Comparison of ENCODE assay signal across 8 mouse cellular contexts in genomic region chr1:72871697-72872411, GRCm38 (mm10). TPM values are rescaled to one million over a fixed set of nuclear protein-coding genes. Genes with fewer than 3 reads are reported as not detected.
DNase-seq lines count a peak whose midpoint lies in the region; ATAC-seq and TF ChIP-seq lines count a peak whose summit lies in the region.

No protein-coding gene starts in this region.

- H3K9ac ChIP-seq in forebrain, postnatal 0 days = peak overlapping the region; percentile 60
- peak overlapping the region; percentile 46 for H3K9ac ChIP-seq in kidney, postnatal 0 days (ENCODE audit: low read depth, low read length)
- no peak overlapping the region for H3K9ac ChIP-seq in liver, postnatal 0 days (replicated peaks)

- H3K27me3 ChIP-seq in forebrain, postnatal 0 days (ENCODE audit: insufficient read depth, low read length) = no peaks in the 10 kb centered on the region
- H3K27me3 ChIP-seq in kidney, postnatal 0 days (ENCODE audit: insufficient read depth, low read length) = no peaks in the 10 kb centered on the region
- peaks cover 64% of the 10 kb centered on the region for H3K27me3 ChIP-seq in liver, postnatal 0 days (ENCODE audit: insufficient read depth, low read length)

- TF ChIP-seq EP300 in liver, postnatal 0 days (IDR thresholded peaks at IDR 0.05; ENCODE audit: low read depth) = no peak

- 0 out of 2 replicates have a peak, but pooled peaks have one; percentile 6 for TF ChIP-seq CTCF in forebrain, postnatal 0 days (IDR thresholded peaks at IDR 0.05; ENCODE audit: low read depth)
- no peak for TF ChIP-seq CTCF in kidney, postnatal 0 days (IDR thresholded peaks at IDR 0.05; ENCODE audit: low read depth)
- no peak for TF ChIP-seq CTCF in liver, postnatal 0 days (IDR thresholded peaks at IDR 0.05; ENCODE audit: low read depth)

- H3K27ac ChIP-seq in forebrain, postnatal 0 days (ENCODE audit: low read depth, low read length) = peak overlapping the region; percentile 87
- H3K27ac ChIP-seq in kidney, postnatal 0 days = peak overlapping the region; percentile 39
- no peak overlapping the region for H3K27ac ChIP-seq in liver, postnatal 0 days (ENCODE audit: low read depth)

- peak; percentile 54 for DNase-seq in kidney, adult 18-20 months
- DNase-seq in kidney, adult 11 months = no peak
- peak; percentile 79 for DNase-seq in forebrain, postnatal 0 days
- no peak for DNase-seq in kidney, postnatal 0 days (ENCODE audit: low spot score)
- no peak for DNase-seq in liver, postnatal 0 days
- peak; percentile 64 for DNase-seq in skeletal muscle tissue, adult 2 months (ENCODE audit: low read depth, low spot score)
- no peak for DNase-seq in spleen, postnatal 10 days (ENCODE audit: low spot score in 2 of 2)

- H3K4me3 ChIP-seq in forebrain, postnatal 0 days (ENCODE audit: low read depth, low read length) = peak overlapping the region; percentile 44
- H3K4me3 ChIP-seq in kidney, postnatal 0 days (replicated peaks; ENCODE audit: low read depth, low read length) = peak overlapping the region; percentile 65
- peak overlapping the region; percentile 13; the same call in 1 of the 2 replicates for H3K4me3 ChIP-seq in liver, postnatal 0 days (ENCODE audit: low read depth, low read length)

- 1% methylated on average over 34 of the region's 34 CpGs for WGBS in forebrain, postnatal 0 days
- 1% methylated on average over 34 of the region's 34 CpGs for WGBS in kidney, postnatal 0 days
- 2% methylated on average over 34 of the region's 34 CpGs for WGBS in liver, postnatal 0 days (ENCODE audit: insufficient replicate concordance)

- ATAC-seq in cerebellum, adult (ENCODE audit: insufficient number of reproducible peaks, low FRiP score, low TSS enrichment) = 0 out of 2 replicates have a peak, but pooled peaks have one; percentile 5
- ATAC-seq in forebrain, postnatal 0 days = peak; percentile 61
- no peak for ATAC-seq in kidney, postnatal 0 days (replicated peaks; ENCODE audit: low FRiP score, low read depth)
- ATAC-seq in liver, postnatal 0 days = no peak

- H3K4me1 ChIP-seq in forebrain, postnatal 0 days (ENCODE audit: insufficient read depth) = peaks cover 11% of the 10 kb centered on the region
- peaks cover 8% of the 10 kb centered on the region for H3K4me1 ChIP-seq in kidney, postnatal 0 days (replicated peaks; ENCODE audit: insufficient read depth, low read length)
- peaks cover 21% of the 10 kb centered on the region for H3K4me1 ChIP-seq in liver, postnatal 0 days (ENCODE audit: insufficient read depth)

- peak overlapping the region; percentile 69 for H3K4me2 ChIP-seq in forebrain, postnatal 0 days (ENCODE audit: low read depth)
- H3K4me2 ChIP-seq in kidney, postnatal 0 days (ENCODE audit: low read length) = peak overlapping the region; percentile 91
- peak overlapping the region; percentile 64; the same call in 1 of the 2 replicates for H3K4me2 ChIP-seq in liver, postnatal 0 days (ENCODE audit: low read depth, low read length)

- no peaks in the 10 kb centered on the region for H3K36me3 ChIP-seq in forebrain, postnatal 0 days (ENCODE audit: insufficient read depth)
- H3K36me3 ChIP-seq in kidney, postnatal 0 days (ENCODE audit: insufficient read depth, low read length) = no peaks in the 10 kb centered on the region
- H3K36me3 ChIP-seq in liver, postnatal 0 days (replicated peaks; ENCODE audit: insufficient read depth, low read length) = no peaks in the 10 kb centered on the region

- no peaks in the 10 kb centered on the region for H3K9me3 ChIP-seq in forebrain, postnatal 0 days (ENCODE audit: low read length)
- no peaks in the 10 kb centered on the region for H3K9me3 ChIP-seq in kidney, postnatal 0 days (replicated peaks; ENCODE audit: low read length)
- no peaks in the 10 kb centered on the region for H3K9me3 ChIP-seq in liver, postnatal 0 days (ENCODE audit: low read length)

RNA-seq across cellular contexts. Expression of gene Igfbp5, which starts 2.8 kb away (rescaled TPM):
- 68.2 and 104 TPM in 2 replicates for total RNA-seq in forebrain, postnatal 0 days (2014; rRNA removed)
- 26.1 and 36.2 TPM in 2 replicates for polyA plus RNA-seq in forebrain, postnatal 0 days (2015; fragmentation: Nextera tagmentation; extraction: Ambion mirVana)
- polyA plus RNA-seq in kidney, postnatal 0 days (2015; fragmentation: Nextera tagmentation; extraction: Ambion mirVana) = 87.7 and 95.0 TPM in 2 replicates
- polyA plus RNA-seq in liver, postnatal 0 days (2015; fragmentation: Nextera tagmentation; extraction: Ambion mirVana) = 2.4 and 2.5 TPM in 2 replicates

RNA-seq across cellular contexts. Expression of gene Igfbp2, which starts 47.6 kb away (rescaled TPM):
- total RNA-seq in forebrain, postnatal 0 days (2014; rRNA removed) = 311 and 330 TPM in 2 replicates
- polyA plus RNA-seq in forebrain, postnatal 0 days (2015; fragmentation: Nextera tagmentation; extraction: Ambion mirVana) = 341 and 409 TPM in 2 replicates
- polyA plus RNA-seq in kidney, postnatal 0 days (2015; fragmentation: Nextera tagmentation; extraction: Ambion mirVana) = 116 and 123 TPM in 2 replicates
- 3,364 and 3,428 TPM in 2 replicates for polyA plus RNA-seq in liver, postnatal 0 days (2015; fragmentation: Nextera tagmentation; extraction: Ambion mirVana)

Comparison
In these comparisons a context has a peak if more than half of its experiments do, and no peak if none do; other contexts are left out.
1. DNase-seq: peak in kidney, adult 18-20 months (single experiment), forebrain, postnatal 0 days (single experiment) and skeletal muscle tissue, adult 2 months (single experiment); none in kidney, adult 11 months (single experiment), kidney, postnatal 0 days (single experiment), liver, postnatal 0 days (single experiment) and spleen, postnatal 10 days (0 of 2).
2. ATAC-seq: peak in cerebellum, adult (single experiment) and forebrain, postnatal 0 days (single experiment); none in kidney, postnatal 0 days (single experiment) and liver, postnatal 0 days (single experiment).
3. H3K4me3 ChIP-seq: peak in every context shown above with its lines; median percentile 65 in kidney, postnatal 0 days; 44 in forebrain, postnatal 0 days; 13 in liver, postnatal 0 days.
4. Peak in every context shown above with its lines, with median percentiles within 50 percentile points of each other: H3K4me2 ChIP-seq.